Mouse (Mus musculus) intestine, postnatal 0 days (tissue): Measurements from ENCODE around the gene Zbtb20. TPM values are rescaled to one million over a fixed set of nuclear protein-coding genes. Genes with fewer than 3 reads are reported as not detected.

Experiments used
- ATAC-seq: fragments of 200-750 bp; cut with Nextera tagmentation; 2 replicates; pipeline ENCODE4 v1.8.0; 2017; ENCODE audit warnings: mild to moderate bottlenecking, moderate TSS enrichment, moderate library complexity
- H3K27ac ChIP-seq: fragments of 300-500 bp; sonication (generic); 2 replicates; pipeline ENCODE4 v1.5.1; 2014; ENCODE audit warnings: mild to moderate bottlenecking, low read depth, low read length, moderate library complexity
- H3K27me3 ChIP-seq: fragments of 300-500 bp; sonication (generic); replicated peaks from 2 replicates; pipeline ENCODE4 v1.6.1; 2014; ENCODE audit warnings: low read length, mixed read lengths; ENCODE audit not compliant: control insufficient read depth, insufficient read depth
- H3K36me3 ChIP-seq: fragments of 300-500 bp; sonication (generic); 2 replicates; pipeline ENCODE4 v1.6.1; 2014; ENCODE audit warnings: mild to moderate bottlenecking, moderate library complexity; ENCODE audit not compliant: control insufficient read depth, insufficient read depth
- H3K4me1 ChIP-seq: fragments of 300-500 bp; sonication (generic); replicated peaks from 2 replicates; pipeline ENCODE4 v1.6.1; 2014; ENCODE audit warnings: antibody characterized with exemption, low read length, mixed read lengths; ENCODE audit not compliant: control insufficient read depth, insufficient read depth
- H3K4me2 ChIP-seq: fragments of 300-500 bp; sonication (generic); replicated peaks from 2 replicates; pipeline ENCODE4 v1.6.1; 2014; ENCODE audit warnings: low read depth, mild to moderate bottlenecking, moderate library complexity
- H3K4me3 ChIP-seq: fragments of 300-500 bp; sonication (generic); 2 replicates; pipeline ENCODE4 v1.5.1; 2014; ENCODE audit warnings: low read depth, low read length
- H3K9ac ChIP-seq: fragments of 300-500 bp; sonication (generic); 2 replicates; pipeline ENCODE4 v1.6.1; 2014; ENCODE audit warnings: mild to moderate bottlenecking, low read depth, low read length
- H3K9me3 ChIP-seq: fragments of 300-500 bp; sonication (generic); 2 replicates; pipeline ENCODE4 v1.6.1; 2016; ENCODE audit warnings: mixed run types; ENCODE audit not compliant: control insufficient read depth
- CTCF ChIP-seq: sonication (generic); IDR thresholded peaks from 2 replicates; pipeline ENCODE4 v1.5.1; 2016; ENCODE audit warnings: low read depth, mild to moderate bottlenecking, control low read depth, antibody characterized with exemption, moderate library complexity
- WGBS: fragments of 180-500 bp; shearing (Covaris S2); extraction: QIAGEN DNeasy Blood & Tissue Kit; methylation state at CpG from one replicate; pipeline ENCODE4 v1.1.7; 2014; 5-methylcytosine and 5-hydroxymethylcytosine counted together
- polyA plus RNA-seq: library from polyadenylated mRNA; unstranded; fragments of >200 nt; fragmentation: Nextera tagmentation; extraction: Ambion mirVana; gene quantifications from 2 replicates; pipeline ENCODE4 v1.2.1, GENCODE M21; 2015

The Zbtb20 gene
- polyA plus RNA-seq, 1 experiment from 2014 or later: 10.6 TPM

DNA sequence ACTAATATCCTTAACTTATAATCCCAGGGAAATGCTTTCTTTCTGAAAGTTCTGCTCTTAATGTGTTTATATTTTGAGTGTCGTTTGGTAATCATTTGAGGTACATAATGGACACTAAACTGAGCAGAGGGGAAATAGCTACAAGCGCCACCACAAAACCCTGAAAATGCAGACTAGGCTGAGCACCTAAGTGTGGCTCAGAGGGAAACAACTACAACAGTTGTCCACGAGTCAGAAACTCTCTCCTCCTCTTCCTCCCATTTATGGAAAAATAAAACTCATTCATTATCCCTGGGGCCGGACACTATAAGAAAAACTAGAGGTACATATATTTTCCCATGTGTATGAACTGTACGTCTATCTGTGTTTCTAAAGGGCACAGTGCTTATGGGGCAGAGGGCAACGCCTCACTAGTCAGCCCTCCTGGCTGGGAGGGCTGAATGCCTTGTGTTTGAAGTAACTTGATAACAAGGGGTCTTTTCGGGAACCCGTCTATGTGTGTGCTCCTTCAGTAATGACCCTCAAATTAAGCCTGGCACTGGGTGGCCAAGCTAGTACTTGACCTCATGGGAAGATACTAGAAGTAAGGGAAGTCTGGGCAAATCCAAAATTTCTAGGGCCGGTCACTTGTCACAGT lies 629.8 kb downstream of the Zbtb20 start:
- Histone ChIP-seq H3K9me3 (no peaks in the 10 kb centered on the region), H3K27me3 (no peaks in the 10 kb centered on the region), H3K4me2 (no peak overlapping the region), H3K4me1 (no peaks in the 10 kb centered on the region), H3K27ac (no peak overlapping the region), H3K4me3 (no peak overlapping the region), H3K9ac (no peak overlapping the region), H3K36me3 (no peaks in the 10 kb centered on the region)
- ATAC-seq: no peak
- no peak for TF ChIP-seq CTCF
- 72% methylated on average over 9 of the region's 9 CpGs for WGBS

DNA sequence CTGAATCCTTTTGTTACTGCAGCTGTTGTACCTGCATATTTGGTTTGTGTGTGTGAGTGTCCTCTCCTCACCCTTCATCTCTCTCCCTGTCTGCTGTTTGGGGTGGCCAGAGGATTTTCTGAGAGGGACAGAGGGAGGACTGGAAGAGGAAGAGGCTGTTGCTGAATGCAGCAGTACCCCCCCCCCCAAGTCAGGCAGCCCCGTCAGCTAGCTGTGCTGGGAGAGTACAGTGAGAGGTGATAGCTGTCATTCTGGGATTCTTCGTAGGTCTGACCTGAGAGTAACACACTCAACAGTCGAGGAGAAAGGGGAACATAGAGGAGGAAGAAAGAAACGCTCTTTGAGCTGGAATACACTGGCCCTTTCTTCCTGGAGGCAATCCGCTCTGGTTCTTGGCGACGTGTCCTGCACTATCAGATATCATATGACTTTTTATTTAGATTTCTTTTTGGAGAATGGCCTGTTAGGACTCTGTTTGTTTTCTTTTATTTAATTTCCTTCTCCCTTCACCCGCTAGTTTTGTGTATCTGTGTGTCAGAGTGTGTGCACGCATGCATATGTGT lies 630.6 kb downstream of the Zbtb20 start:
- TF ChIP-seq CTCF: no peak
- no peak for ATAC-seq
- H3K27ac ChIP-seq: no peak overlapping the region
- H3K9ac ChIP-seq: no peak overlapping the region
- no peaks in the 10 kb centered on the region for H3K4me1 ChIP-seq
- 0 out of 2 replicates have a peak overlapping the region, but pooled peaks have one; percentile 4 for H3K4me3 ChIP-seq
- 36% methylated on average over 9 of the region's 9 CpGs for WGBS
- H3K9me3 ChIP-seq: no peaks in the 10 kb centered on the region
- no peaks in the 10 kb centered on the region for H3K27me3 ChIP-seq
- peak overlapping the region; percentile 32 for H3K4me2 ChIP-seq
- H3K36me3 ChIP-seq: no peaks in the 10 kb centered on the region

DNA sequence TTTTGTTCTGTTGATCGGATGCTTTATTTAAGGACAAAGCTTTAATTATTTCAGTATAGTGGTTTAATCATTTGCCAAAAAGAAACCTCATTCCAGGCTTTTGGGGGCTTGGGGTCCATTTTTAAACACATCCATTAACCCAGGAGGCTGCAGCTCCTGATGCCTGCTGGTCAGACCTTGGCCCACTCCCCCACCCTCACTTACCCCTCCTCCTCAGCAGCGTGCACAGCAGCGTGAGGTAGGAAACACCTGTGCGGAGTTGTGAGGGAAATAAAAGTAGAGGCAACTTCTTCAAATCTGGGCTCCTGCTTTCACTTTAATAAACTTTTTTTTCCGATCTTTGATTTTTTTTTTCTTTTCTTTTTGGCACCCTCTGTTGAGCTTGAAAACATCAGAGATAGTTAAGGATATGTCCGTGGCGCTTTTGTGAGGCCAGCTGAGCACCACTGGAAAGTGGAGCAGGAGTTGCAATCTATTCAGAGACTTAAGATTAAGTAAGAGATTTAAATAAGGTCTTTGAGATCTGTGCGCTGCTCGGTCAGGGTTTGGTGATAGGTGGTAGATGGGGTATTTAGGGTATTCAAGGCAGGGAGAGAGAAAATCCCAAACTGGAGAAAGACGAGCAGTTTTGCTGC lies 631.2 kb downstream of the Zbtb20 start:
- ATAC-seq: no peak
- no peak for TF ChIP-seq CTCF
- Histone ChIP-seq H3K27me3 (no peaks in the 10 kb centered on the region), H3K27ac (no peak overlapping the region), H3K4me2 (peak overlapping the region; percentile 40; the same call in 1 of the 2 replicates), H3K4me1 (no peaks in the 10 kb centered on the region), H3K36me3 (no peaks in the 10 kb centered on the region), H3K4me3 (no peak overlapping the region), H3K9me3 (no peaks in the 10 kb centered on the region), H3K9ac (no peak overlapping the region)
- WGBS: 51% methylated on average over 10 of the region's 10 CpGs

DNA sequence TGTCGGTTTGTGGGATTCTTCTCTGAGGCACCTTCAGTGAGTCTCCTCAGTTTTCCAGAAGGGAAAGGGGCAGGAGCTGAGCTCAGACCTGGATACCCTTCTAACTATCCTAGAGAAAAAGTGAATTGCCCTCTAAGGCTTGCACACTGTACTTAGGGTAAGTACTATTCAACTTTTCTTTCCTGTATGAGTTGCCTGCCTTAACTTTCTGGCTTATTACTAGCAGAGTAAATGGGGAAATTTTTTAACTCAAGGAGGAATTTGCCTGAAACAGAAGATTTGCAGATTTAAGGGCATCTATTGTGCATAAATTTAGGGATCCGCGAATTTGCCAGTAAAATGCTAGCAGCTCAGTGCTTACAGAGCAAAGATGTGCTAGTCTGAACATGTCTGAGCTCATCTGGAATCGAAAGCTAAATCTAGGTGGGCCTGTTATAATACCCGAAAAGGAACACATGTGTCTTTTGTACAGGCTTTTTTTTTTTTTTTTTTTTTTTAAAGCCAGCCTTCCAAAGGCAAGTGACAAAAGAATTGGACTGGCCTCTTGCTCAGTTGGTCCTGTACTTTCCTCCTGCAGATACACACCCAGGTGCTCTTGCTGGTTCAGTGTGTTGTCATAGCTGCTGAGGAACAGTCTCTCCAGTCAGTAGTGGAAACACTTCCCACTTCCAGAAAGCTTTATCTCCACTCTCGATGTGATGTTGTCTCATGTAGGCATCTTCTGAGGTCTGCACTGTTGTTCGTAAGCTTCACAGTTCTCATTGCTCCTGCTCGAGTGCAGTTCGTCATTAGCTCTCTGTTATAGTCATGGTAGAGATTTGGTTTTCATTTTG lies 632.7 kb downstream of the Zbtb20 start:
- WGBS: 86% methylated on average over 9 of the region's 9 CpGs
- no peak overlapping the region for H3K27ac ChIP-seq
- ATAC-seq: no peak
- H3K9me3 ChIP-seq: no peaks in the 10 kb centered on the region
- no peak overlapping the region for H3K9ac ChIP-seq
- no peaks in the 10 kb centered on the region for H3K27me3 ChIP-seq
- no peak overlapping the region for H3K4me2 ChIP-seq
- no peaks in the 10 kb centered on the region for H3K4me1 ChIP-seq
- no peak for TF ChIP-seq CTCF
- H3K4me3 ChIP-seq: no peak overlapping the region
- no peaks in the 10 kb centered on the region for H3K36me3 ChIP-seq

DNA sequence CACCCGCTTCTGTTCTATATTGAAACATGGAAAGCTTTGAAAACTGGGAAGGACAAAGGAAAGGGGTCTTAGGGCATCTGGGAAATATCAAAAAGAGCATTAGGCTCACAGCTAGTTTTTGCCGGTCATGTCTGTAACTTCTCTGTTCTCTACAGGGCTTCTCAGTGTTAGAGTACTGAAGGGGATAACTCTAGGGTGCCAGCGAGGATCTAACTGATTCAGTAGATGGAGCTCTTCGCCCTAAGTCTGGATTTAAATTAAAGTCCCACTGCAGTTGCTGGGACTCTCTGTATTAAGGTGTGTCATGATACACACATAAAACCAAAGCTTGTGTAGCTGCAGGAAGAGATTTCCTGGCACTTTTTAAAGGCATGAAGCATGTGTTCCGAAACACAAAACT lies 634.8 kb downstream of the Zbtb20 start:
- H3K4me2 ChIP-seq: no peak overlapping the region
- TF ChIP-seq CTCF: no peak; the same call in 1 of the 2 replicates
- H3K27me3 ChIP-seq: no peaks in the 10 kb centered on the region
- no peak overlapping the region for H3K4me3 ChIP-seq
- H3K27ac ChIP-seq: no peak overlapping the region
- WGBS: 71% methylated on average over 5 of the region's 5 CpGs
- no peaks in the 10 kb centered on the region for H3K36me3 ChIP-seq
- no peak for ATAC-seq
- H3K4me1 ChIP-seq: no peaks in the 10 kb centered on the region
- H3K9me3 ChIP-seq: no peaks in the 10 kb centered on the region
- no peak overlapping the region for H3K9ac ChIP-seq

DNA sequence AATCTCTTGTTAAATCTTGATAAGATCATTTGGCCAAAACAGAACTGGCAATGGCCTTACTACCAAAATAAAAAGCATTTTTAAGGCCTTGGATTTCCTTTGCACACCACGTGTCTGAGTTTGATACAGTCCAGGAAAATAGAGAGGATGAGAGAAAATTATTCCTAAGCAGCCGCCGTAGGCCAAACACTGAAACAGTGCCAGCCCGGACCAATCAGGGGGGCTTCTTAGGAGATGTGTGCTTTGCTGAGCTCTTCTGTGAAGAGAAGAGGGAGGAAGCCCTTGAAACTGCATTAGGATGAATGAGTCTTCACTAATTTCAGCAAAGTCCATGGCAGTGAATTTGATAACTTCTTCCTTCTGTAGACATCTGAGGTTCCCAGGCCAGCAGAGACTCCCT lies 635.9 kb downstream of the Zbtb20 start:
- H3K27ac ChIP-seq: no peak overlapping the region
- no peaks in the 10 kb centered on the region for H3K4me1 ChIP-seq
- no peaks in the 10 kb centered on the region for H3K27me3 ChIP-seq
- H3K4me2 ChIP-seq: no peak overlapping the region
- TF ChIP-seq CTCF: no peak
- H3K36me3 ChIP-seq: no peaks in the 10 kb centered on the region
- 79% methylated on average over 4 of the region's 4 CpGs for WGBS
- H3K9me3 ChIP-seq: no peaks in the 10 kb centered on the region
- no peak for ATAC-seq
- H3K9ac ChIP-seq: no peak overlapping the region
- H3K4me3 ChIP-seq: no peak overlapping the region
